Mouse (Mus musculus): ENCODE results near the gene Ehd3. TPM values are rescaled to one million over a fixed set of nuclear protein-coding genes. Genes with fewer than 3 reads are reported as not detected.
"Not testable (repeated sequence)": the region's sequence is repeated elsewhere in the genome, so short reads cannot be mapped to it uniquely, and the experiment has no call there.

Gene Ehd3
- polyA plus RNA-seq, 1 experiment from 2014 or later: 9.1 TPM

DNA sequence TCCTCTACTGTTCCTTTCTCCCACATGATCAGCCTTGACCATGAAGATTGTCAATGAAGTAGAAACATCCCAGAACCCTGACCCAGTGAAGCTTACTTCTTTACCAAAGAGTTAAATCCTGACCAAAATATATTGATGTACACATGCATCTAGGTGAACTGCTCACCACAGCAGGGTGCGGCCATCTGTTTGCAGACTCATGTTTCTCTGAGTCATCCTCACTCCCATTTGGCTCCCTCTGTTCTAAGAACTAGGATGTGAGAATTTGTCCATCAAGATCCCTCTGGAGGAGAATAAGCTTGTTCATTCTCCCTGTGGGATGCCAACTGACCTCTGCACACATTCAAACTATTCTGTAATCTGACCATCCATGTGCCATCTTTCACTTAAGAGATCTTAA lies 29.0 kb downstream of the Ehd3 start:
- no peak for ATAC-seq (ENCODE audit: low FRiP score)
- Histone ChIP-seq H3K4me3 (no peak overlapping the region), H3K9me3 (replicated peaks) (no peaks in the 10 kb centered on the region), H3K36me3 (peaks cover 12% of the 10 kb centered on the region), H3K9ac (no peak overlapping the region), H3K27ac (no peak overlapping the region), H3K4me2 (replicated peaks) (no peak overlapping the region), H3K4me1 (no peaks in the 10 kb centered on the region), H3K27me3 (no peaks in the 10 kb centered on the region)
- WGBS: 79% methylated on average over 1 of the region's 1 CpGs

DNA sequence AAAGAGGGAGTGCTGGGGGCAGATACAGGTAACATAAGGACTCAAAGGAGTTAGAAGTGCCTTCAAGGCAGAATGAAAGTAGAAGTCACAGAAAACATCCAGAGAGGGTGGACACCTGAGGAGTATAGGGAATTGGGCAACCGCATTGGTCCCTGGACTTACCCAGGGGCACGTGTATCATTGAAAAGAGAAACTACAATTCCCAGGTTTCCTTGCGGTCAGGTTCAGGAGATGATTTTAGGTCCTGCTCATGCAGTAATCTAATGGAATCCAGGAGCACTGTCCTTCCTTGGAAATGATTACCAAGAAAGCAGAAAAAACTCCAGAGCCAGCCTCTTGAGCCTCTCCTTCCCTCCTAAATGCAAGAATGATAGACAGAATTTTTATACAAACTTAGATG lies 29.5 kb downstream of the Ehd3 start:
- Histone ChIP-seq H3K4me3 (no peak overlapping the region), H3K4me2 (replicated peaks) (no peak overlapping the region), H3K4me1 (no peaks in the 10 kb centered on the region), H3K36me3 (peaks cover 12% of the 10 kb centered on the region), H3K27ac (no peak overlapping the region), H3K27me3 (no peaks in the 10 kb centered on the region), H3K9me3 (replicated peaks) (no peaks in the 10 kb centered on the region), H3K9ac (no peak overlapping the region)
- WGBS: 88% methylated on average over 3 of the region's 3 CpGs
- no peak for ATAC-seq (ENCODE audit: low FRiP score)

DNA sequence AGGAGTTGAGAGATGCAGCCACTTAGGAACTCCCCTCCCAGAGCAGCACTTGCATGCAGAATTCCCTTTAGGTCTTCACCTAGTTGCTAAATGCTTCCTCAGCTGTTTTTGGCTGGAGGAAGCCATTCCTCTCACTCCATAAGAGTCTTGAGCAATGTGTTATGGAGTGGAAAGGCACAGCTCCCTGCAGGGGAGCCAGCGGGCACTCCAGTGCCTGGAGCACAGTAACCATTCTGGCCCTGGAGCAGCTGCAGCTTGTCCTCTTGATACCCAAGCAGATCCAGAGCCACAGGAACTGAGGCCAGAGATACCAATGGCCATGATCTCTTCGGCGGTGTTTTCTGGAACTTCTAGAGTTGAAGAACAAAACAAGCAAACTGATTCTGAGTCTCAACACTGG lies 32.7 kb downstream of the Ehd3 start:
- no peaks in the 10 kb centered on the region for H3K4me1 ChIP-seq
- H3K9me3 ChIP-seq (replicated peaks): no peaks in the 10 kb centered on the region

DNA sequence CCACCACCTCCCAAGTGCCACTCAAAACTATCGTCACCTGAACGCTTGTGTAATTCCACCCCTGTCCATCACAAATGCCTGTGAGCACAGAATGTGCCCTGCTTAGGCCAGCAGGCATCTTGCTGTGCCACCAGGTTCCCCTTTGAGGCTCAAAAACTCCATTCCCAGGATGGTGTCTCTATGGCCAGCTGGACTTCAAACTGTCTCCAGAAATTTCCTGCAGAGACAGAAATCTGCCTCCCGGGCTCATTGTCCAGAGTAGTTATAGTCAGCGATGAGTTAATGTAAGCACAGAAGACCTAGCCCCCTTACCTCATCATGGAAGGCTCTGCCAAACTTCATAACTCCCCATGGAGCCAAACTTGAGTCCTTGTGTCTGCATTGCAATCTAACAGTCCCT lies 33.3 kb downstream of the Ehd3 start:
- Histone ChIP-seq H3K4me3 (no peak overlapping the region), H3K9me3 (replicated peaks) (no peaks in the 10 kb centered on the region), H3K4me2 (replicated peaks) (no peak overlapping the region), H3K36me3 (no peaks in the 10 kb centered on the region), H3K27me3 (no peaks in the 10 kb centered on the region), H3K27ac (no peak overlapping the region), H3K4me1 (no peaks in the 10 kb centered on the region), H3K9ac (no peak overlapping the region)
- no peak for ATAC-seq (ENCODE audit: low FRiP score)
- 84% methylated on average over 4 of the region's 4 CpGs for WGBS

More for the DNA sequence above, 32.7 kb downstream of the Ehd3 start:
- Histone ChIP-seq H3K27ac (no peak overlapping the region), H3K36me3 (no peaks in the 10 kb centered on the region), H3K9ac (no peak overlapping the region), H3K4me3 (no peak overlapping the region), H3K4me2 (replicated peaks) (no peak overlapping the region), H3K27me3 (no peaks in the 10 kb centered on the region)
- ATAC-seq (ENCODE audit: low FRiP score): no peak
- 89% methylated on average over 3 of the region's 3 CpGs for whole genome bisulfite sequencing

DNA sequence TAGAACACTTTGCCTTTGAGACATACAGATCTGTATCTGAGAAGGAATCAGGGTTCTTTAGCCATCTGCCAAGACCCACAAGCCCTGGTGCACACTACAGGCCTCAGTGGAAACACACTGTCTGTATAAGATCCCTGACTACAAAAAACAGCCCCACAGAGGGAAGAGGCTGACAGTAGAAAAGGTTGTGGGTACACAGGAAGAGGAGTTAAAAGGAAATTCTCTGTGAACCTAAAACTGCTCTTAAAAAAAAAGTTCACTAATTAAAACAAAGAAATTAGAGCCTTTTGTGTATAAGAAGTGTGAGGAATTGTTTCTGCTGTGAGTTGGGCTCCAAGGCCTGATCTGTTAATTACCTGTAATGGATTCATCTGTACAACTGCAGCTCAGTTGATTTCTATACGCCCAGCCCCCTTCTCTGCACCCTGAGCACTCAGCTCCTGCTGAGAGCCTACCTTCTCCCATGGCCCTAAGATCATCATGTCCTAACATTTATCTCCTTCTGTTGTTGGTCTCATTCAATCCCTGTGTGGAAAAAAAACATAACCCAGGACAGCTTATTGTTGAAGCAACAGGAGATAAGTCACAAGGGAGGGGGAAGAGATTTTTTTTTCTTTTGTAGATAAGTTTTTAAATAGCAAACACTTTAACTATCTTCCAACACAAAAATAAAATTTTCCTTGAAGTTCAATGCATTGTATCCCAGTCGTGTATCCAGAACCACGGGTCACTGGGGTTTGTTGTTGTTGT lies 35.3 kb downstream of the Ehd3 start:
- H3K4me3 ChIP-seq: no peak overlapping the region
- H3K9ac ChIP-seq: no peak overlapping the region
- no peaks in the 10 kb centered on the region for H3K9me3 ChIP-seq (replicated peaks)
- ATAC-seq (ENCODE audit: low FRiP score): no peak
- WGBS: 59% methylated on average over 3 of the region's 3 CpGs
- H3K27me3 ChIP-seq: no peaks in the 10 kb centered on the region
- no peaks in the 10 kb centered on the region for H3K4me1 ChIP-seq
- no peak overlapping the region for H3K27ac ChIP-seq
- no peaks in the 10 kb centered on the region for H3K36me3 ChIP-seq
- no peak overlapping the region for H3K4me2 ChIP-seq (replicated peaks)

DNA sequence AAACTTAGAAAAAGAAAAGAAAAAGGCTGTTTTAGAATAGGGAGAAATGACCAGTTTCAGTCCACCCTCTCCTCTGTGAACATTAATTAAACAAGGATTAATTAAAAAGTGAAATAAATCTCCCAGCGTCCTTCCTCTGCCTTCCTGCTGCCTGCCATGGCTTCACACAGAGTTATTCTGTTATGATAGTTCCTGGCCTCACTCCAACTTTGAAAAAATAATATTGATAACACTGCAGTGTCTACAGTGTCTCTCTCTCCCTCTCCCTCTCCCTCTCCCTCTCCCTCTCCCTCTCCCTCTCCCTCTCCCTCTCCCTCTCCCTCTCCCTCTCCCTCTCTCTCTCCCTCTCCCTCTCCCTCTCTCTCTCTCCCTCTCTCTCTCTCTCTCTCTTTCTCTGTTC lies 35.9 kb downstream of the Ehd3 start:
- WGBS: 59% methylated on average over 1 of the region's 1 CpGs
- H3K36me3 ChIP-seq; H3K9ac ChIP-seq; ATAC-seq (ENCODE audit: low FRiP score); H3K4me1 ChIP-seq; H3K27me3 ChIP-seq; H3K9me3 ChIP-seq (replicated peaks); H3K4me3 ChIP-seq; H3K4me2 ChIP-seq (replicated peaks); H3K27ac ChIP-seq: not testable (repeated sequence)

DNA sequence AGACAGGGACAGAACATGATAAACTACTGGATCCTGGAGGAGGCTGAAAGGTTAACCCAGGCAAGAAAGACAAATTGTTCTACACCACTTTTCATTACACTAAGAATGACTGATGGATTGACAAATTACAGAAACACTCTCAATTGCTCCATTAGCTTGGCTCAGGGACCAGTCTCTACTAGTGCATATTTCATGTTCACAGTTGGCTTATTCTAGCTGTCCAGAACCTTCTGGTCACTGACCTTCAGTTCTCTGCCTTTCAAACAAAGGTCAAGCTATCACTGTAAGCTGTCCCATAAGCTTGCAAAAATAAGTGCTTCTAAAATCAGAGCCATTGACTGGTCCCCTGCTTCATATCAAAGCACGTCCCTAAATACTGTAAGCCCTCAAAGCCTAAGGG lies 39.0 kb downstream of the Ehd3 start:
- H3K9ac ChIP-seq: no peak overlapping the region

DNA sequence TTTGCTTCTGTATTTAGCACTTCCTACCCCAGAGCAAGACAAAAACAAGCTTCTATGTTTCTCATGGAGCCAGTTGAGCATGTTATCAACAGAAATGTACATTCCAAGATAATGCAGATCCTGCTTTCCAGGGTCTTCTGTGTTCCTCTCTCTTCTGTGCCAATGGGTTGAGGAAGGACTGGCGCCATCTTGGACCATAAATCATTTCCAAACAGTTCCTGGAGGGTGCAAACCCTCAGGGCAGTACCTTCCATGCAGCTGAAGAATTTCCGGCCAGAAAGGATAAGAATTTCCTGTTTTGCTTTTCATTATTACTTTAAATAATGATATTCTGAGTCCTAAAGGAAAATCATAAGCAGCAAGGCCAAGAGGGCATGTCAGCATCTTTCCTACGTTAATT lies 41.7 kb downstream of the Ehd3 start:
- no peak overlapping the region for H3K4me3 ChIP-seq
- H3K27ac ChIP-seq: no peak overlapping the region
- no peak overlapping the region for H3K4me2 ChIP-seq (replicated peaks)
- no peaks in the 10 kb centered on the region for H3K9me3 ChIP-seq (replicated peaks)
- no peaks in the 10 kb centered on the region for H3K27me3 ChIP-seq
- no peak overlapping the region for H3K9ac ChIP-seq
- H3K36me3 ChIP-seq: no peaks in the 10 kb centered on the region
- no peaks in the 10 kb centered on the region for H3K4me1 ChIP-seq
- WGBS: 76% methylated on average over 3 of the region's 3 CpGs
- no peak for ATAC-seq (ENCODE audit: low FRiP score)

More for the DNA sequence above, 39.0 kb downstream of the Ehd3 start:
- ATAC-seq (ENCODE audit: low FRiP score): no peak
- no peaks in the 10 kb centered on the region for H3K27me3 ChIP-seq
- H3K4me3 ChIP-seq: no peak overlapping the region
- no peaks in the 10 kb centered on the region for H3K9me3 ChIP-seq (replicated peaks)
- no peak overlapping the region for H3K27ac ChIP-seq
- no peak overlapping the region for H3K4me2 ChIP-seq (replicated peaks)
- no peaks in the 10 kb centered on the region for H3K4me1 ChIP-seq
- whole genome bisulfite sequencing: 81% methylated on average over 1 of the region's 1 CpGs
- H3K36me3 ChIP-seq: no peaks in the 10 kb centered on the region

DNA sequence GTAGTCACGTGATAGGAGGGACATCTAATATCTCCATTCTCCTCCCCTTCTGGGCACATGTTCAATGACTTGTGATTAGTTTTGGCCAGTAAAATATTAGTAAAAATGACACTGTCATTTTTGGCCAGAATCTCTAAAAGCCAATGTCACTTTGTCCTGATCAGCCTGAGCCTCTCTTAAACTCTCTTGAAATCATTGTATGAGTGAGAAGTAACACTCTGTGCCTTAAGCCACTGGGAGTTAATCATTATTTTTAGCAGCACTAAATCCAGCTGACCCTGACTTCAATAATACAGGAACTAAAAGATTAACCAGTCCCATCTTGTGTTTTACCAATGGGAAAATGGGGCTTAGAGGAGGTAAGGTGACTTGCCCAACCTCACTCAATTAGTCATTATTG lies 43.5 kb downstream of the Ehd3 start:
- Histone ChIP-seq H3K9ac (no peak overlapping the region), H3K4me3 (no peak overlapping the region), H3K27ac (no peak overlapping the region), H3K36me3 (no peaks in the 10 kb centered on the region), H3K4me1 (no peaks in the 10 kb centered on the region), H3K27me3 (no peaks in the 10 kb centered on the region), H3K4me2 (replicated peaks) (no peak overlapping the region), H3K9me3 (replicated peaks) (no peaks in the 10 kb centered on the region)
- 83% methylated on average over 1 of the region's 1 CpGs for WGBS
- ATAC-seq (ENCODE audit: low FRiP score): no peak

DNA sequence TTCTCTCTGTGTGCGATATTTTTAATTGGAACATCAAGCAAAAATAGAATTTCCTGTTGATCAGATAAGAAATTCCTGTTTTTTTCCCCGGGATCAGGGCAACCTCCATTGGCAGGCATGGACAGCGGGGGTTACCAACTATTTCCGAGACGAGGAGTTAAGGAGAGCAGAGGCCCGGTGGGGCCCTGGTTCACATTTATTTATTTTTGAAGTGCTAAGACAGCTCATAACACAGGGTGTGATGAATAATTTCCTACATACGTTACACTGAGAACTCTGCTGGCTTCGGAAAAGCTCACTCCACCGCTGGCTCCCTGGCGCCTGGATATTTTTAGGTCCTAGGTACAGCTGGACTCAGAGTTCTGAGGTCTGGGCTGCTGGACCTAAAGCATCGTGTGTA lies 49.1 kb downstream of the Ehd3 start:
- Histone ChIP-seq H3K4me1 (no peaks in the 10 kb centered on the region), H3K4me3 (no peak overlapping the region), H3K9ac (no peak overlapping the region), H3K27me3 (no peaks in the 10 kb centered on the region), H3K4me2 (replicated peaks) (no peak overlapping the region), H3K9me3 (replicated peaks) (peaks cover 5% of the 10 kb centered on the region; the same call in 1 of the 2 replicates), H3K27ac (no peak overlapping the region), H3K36me3 (no peaks in the 10 kb centered on the region)
- ATAC-seq (ENCODE audit: low FRiP score): no peak
- WGBS: 86% methylated on average over 11 of the region's 11 CpGs

DNA sequence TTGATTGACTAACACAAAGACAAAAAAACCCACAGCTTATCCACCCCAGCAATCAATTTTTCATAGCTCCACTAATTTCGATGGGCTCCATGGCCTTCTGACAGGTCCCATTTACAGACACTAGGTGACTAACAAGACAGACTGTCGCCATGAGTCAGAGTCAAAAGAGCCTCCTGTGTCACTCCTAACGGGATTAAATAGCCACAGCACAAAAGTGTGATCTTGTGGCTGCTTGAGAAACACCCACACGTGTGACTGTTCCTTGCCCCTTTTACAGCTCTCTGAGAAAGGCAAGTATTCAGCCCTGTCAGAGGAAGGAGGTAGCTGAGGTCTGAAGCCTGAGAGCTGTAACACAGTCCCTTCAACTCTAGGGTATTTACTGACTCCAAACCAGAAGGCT lies 49.8 kb downstream of the Ehd3 start:
- Histone ChIP-seq H3K4me2 (replicated peaks) (no peak overlapping the region), H3K27me3 (no peaks in the 10 kb centered on the region), H3K4me3 (no peak overlapping the region), H3K9ac (no peak overlapping the region), H3K4me1 (no peaks in the 10 kb centered on the region), H3K27ac (no peak overlapping the region), H3K9me3 (replicated peaks) (peaks cover 5% of the 10 kb centered on the region; the same call in 1 of the 2 replicates), H3K36me3 (no peaks in the 10 kb centered on the region)
- ATAC-seq (ENCODE audit: low FRiP score): no peak
- 63% methylated on average over 4 of the region's 4 CpGs for WGBS

DNA sequence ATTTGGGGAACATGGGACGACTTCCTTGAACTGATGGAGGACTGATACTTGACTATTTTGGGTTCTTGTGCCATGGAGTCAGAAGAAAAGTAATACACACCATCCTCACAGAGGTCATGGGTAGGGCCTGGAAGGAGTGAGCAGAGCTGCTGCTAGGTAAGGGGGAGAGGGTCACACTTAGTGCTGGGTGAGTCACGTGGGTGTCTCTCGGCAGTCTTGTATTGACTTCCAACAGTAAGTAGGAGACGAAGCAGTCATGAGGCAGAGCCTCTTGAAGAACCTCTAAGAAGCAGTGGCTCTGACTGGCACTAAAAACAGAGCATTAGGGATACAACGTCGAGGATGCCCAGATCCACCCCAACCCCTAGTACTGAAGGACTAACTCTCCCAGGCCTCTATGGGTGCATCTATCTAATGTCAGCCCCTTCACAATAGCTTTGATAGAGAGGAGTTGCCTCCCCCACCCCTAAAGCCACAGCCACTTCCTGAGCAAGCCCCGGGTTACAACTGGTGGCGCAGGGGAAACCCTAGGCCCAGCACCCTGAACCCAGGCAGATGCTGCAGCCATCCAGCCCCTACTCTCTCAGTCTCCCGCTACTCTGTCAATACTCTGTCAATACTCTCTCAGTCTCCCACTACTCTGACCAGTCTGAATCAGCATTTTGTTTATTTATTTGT lies 65.2 kb downstream of the Ehd3 start:
- H3K4me2 ChIP-seq (replicated peaks): no peak overlapping the region

More for the DNA sequence above, 65.2 kb downstream of the Ehd3 start:
- Histone ChIP-seq H3K4me3 (no peak overlapping the region), H3K4me1 (no peaks in the 10 kb centered on the region), H3K9ac (no peak overlapping the region), H3K9me3 (replicated peaks) (no peaks in the 10 kb centered on the region), H3K27ac (no peak overlapping the region), H3K27me3 (no peaks in the 10 kb centered on the region), H3K36me3 (no peaks in the 10 kb centered on the region)
- no peak for ATAC-seq (ENCODE audit: low FRiP score)
- WGBS: 97% methylated on average over 9 of the region's 9 CpGs

Data from hindbrain, embryonic 12.5 days (tissue).